Mouse (Mus musculus): ENCODE results near the gene Fggy.

Fggy gene

GRCm38 (mm10) chr4:95664327-95664726 is 107.0 kb downstream of the Fggy start:
- no peak for DNase-seq (ENCODE audit: low spot score)

- no peak for DNase-seq (ENCODE audit: low spot score)
Measured at GRCm38 (mm10) chr4:95666284-95666889, 109.1 kb downstream of the Fggy start.

GRCm38 (mm10) chr4:95666896-95667295 is 109.6 kb downstream of the Fggy start:
- DNase-seq (ENCODE audit: low spot score) = no peak

GRCm38 (mm10) chr4:95667595-95667994 is 110.3 kb downstream of the Fggy start:
- DNase-seq (ENCODE audit: low spot score) = no peak

- DNase-seq (ENCODE audit: low spot score) = no peak
Measured at GRCm38 (mm10) chr4:95668543-95668942, 111.2 kb downstream of the Fggy start.

- no peak for DNase-seq (ENCODE audit: low spot score)
Measured at GRCm38 (mm10) chr4:95669336-95669735, 112.0 kb downstream of the Fggy start.

GRCm38 (mm10) chr4:95670559-95670958 is 113.3 kb downstream of the Fggy start:
- no peak for DNase-seq (ENCODE audit: low spot score)

- DNase-seq (ENCODE audit: low spot score) = no peak
Measured at GRCm38 (mm10) chr4:95672039-95672438, 114.7 kb downstream of the Fggy start.

GRCm38 (mm10) chr4:95676390-95676789 is 119.1 kb downstream of the Fggy start:
- no peak for DNase-seq (ENCODE audit: low spot score)

- no peak for DNase-seq (ENCODE audit: low spot score)
Measured at GRCm38 (mm10) chr4:95680756-95681449, 123.6 kb downstream of the Fggy start.

GRCm38 (mm10) chr4:95684522-95685080 is 127.3 kb downstream of the Fggy start:
- DNase-seq (ENCODE audit: low spot score) = no peak

GRCm38 (mm10) chr4:95686775-95687174 is 129.5 kb downstream of the Fggy start:
- DNase-seq (ENCODE audit: low spot score) = no peak

- DNase-seq (ENCODE audit: low spot score) = no peak
Measured at GRCm38 (mm10) chr4:95687350-95687749, 130.0 kb downstream of the Fggy start.

- DNase-seq (ENCODE audit: low spot score) = no peak
Measured at GRCm38 (mm10) chr4:95688159-95688558, 130.9 kb downstream of the Fggy start.

- DNase-seq (ENCODE audit: low spot score) = no peak
Measured at GRCm38 (mm10) chr4:95700366-95700765, 143.1 kb downstream of the Fggy start.

- no peak for DNase-seq (ENCODE audit: low spot score)
Measured at GRCm38 (mm10) chr4:95707941-95708897, 150.9 kb downstream of the Fggy start.

GRCm38 (mm10) chr4:95709750-95710149 is 152.4 kb downstream of the Fggy start:
- DNase-seq (ENCODE audit: low spot score) = no peak

- DNase-seq (ENCODE audit: low spot score) = no peak
Measured at GRCm38 (mm10) chr4:95712802-95713201, 155.5 kb downstream of the Fggy start.

- no peak for DNase-seq (ENCODE audit: low spot score)
Measured at GRCm38 (mm10) chr4:95713271-95713670, 156.0 kb downstream of the Fggy start.

- DNase-seq (ENCODE audit: low spot score) = no peak
Measured at GRCm38 (mm10) chr4:95716137-95716536, 158.8 kb downstream of the Fggy start.

- DNase-seq (ENCODE audit: low spot score) = no peak
Measured at GRCm38 (mm10) chr4:95723615-95724014, 166.3 kb downstream of the Fggy start.

GRCm38 (mm10) chr4:95726361-95726760 is 169.1 kb downstream of the Fggy start:
- no peak for DNase-seq (ENCODE audit: low spot score)
